Comparison of ENCODE assay signal across 20 mouse cellular contexts in genomic region chr13:30785423-30786040, GRCm38 (mm10). TPM values are rescaled to one million over a fixed set of nuclear protein-coding genes. Genes with fewer than 3 reads are reported as not detected.
DNase-seq lines count a peak whose midpoint lies in the region; ATAC-seq and TF ChIP-seq lines count a peak whose summit lies in the region.
"Had no signal": no experiment of that assay in that cellular context is flagged by ENCODE, and none has a peak within 500 bp of the region (broad histone marks: within the 10 kb centered on the region; RNA-seq: fewer than 3 reads in every experiment).

No protein-coding gene starts in this region.

- H3K9me3 ChIP-seq in intestine, embryonic 14.5 days (ENCODE audit: control insufficient read depth, low read length) = no peaks in the 10 kb centered on the region
- no peaks in the 10 kb centered on the region for H3K9me3 ChIP-seq in intestine, embryonic 16.5 days (ENCODE audit: control insufficient read depth, low read length)
- H3K9me3 ChIP-seq in liver, postnatal 0 days (ENCODE audit: low read length) = no peaks in the 10 kb centered on the region
- H3K9me3 ChIP-seq: G1E; limb, embryonic 10.5 days; midbrain, embryonic 15.5 days; stomach, embryonic 15.5 days had no signal

- no peak overlapping the region for H3K4me3 ChIP-seq in intestine, embryonic 14.5 days (ENCODE audit: low read depth, low read length)
- no peak overlapping the region for H3K4me3 ChIP-seq in intestine, embryonic 16.5 days (ENCODE audit: low read length)
- no peak overlapping the region for H3K4me3 ChIP-seq in liver, postnatal 0 days (ENCODE audit: low read depth, low read length)
- H3K4me3 ChIP-seq: erythroblast, embryonic 14.5 days; limb, embryonic 10.5 days; midbrain, embryonic 15.5 days; stomach, embryonic 15.5 days had no signal

- peak; percentile 33 for DNase-seq in intestine, embryonic 14.5 days (ENCODE audit: low spot score)
- peak; percentile 26 for DNase-seq in lung, postnatal 36 days
- DNase-seq in lung, postnatal 10 days = no peak
- peak; percentile 38 for DNase-seq in yolk sac, embryonic 10.5 days (ENCODE audit: low spot score)
- DNase-seq in liver, postnatal 0 days = no peak
- DNase-seq: adrenal gland, adult 8-10 months; cerebellum, adult 2 months; forebrain, postnatal 0 days had no signal

- TF ChIP-seq CTCF in liver, postnatal 0 days (IDR thresholded peaks at IDR 0.05; ENCODE audit: low read depth) = no peak

- H3K4me2 ChIP-seq in intestine, embryonic 14.5 days (ENCODE audit: low read length) = no peak overlapping the region
- H3K4me2 ChIP-seq in intestine, embryonic 16.5 days (ENCODE audit: low read depth, low read length) = no peak overlapping the region
- no peak overlapping the region for H3K4me2 ChIP-seq in liver, postnatal 0 days (ENCODE audit: low read depth, low read length)
- H3K4me2 ChIP-seq: midbrain, embryonic 15.5 days; stomach, embryonic 15.5 days had no signal

- H3K27me3 ChIP-seq in intestine, embryonic 14.5 days (replicated peaks; ENCODE audit: control insufficient read depth, insufficient read depth, low read length) = no peaks in the 10 kb centered on the region
- no peaks in the 10 kb centered on the region for H3K27me3 ChIP-seq in intestine, embryonic 16.5 days (replicated peaks; ENCODE audit: control insufficient read depth, insufficient read depth, low read length)
- H3K27me3 ChIP-seq in liver, postnatal 0 days (ENCODE audit: insufficient read depth, low read length) = no peaks in the 10 kb centered on the region
- H3K27me3 ChIP-seq: midbrain, embryonic 15.5 days; stomach, embryonic 15.5 days had no signal

- no peak overlapping the region for H3K9ac ChIP-seq in intestine, embryonic 14.5 days (ENCODE audit: low read length)
- H3K9ac ChIP-seq in intestine, embryonic 16.5 days (ENCODE audit: low read depth, low read length) = no peak overlapping the region
- H3K9ac ChIP-seq in liver, postnatal 0 days (replicated peaks) = no peak overlapping the region
- H3K9ac ChIP-seq: forebrain, postnatal 0 days; liver, embryonic 14.5 days; midbrain, embryonic 15.5 days; stomach, embryonic 15.5 days had no signal

- 65% methylated on average over 4 of the region's 4 CpGs for WGBS in intestine, embryonic 14.5 days
- 76% methylated on average over 4 of the region's 4 CpGs for WGBS in intestine, embryonic 16.5 days
- 49% methylated on average over 4 of the region's 4 CpGs for WGBS in liver, postnatal 0 days (ENCODE audit: insufficient replicate concordance)

- ATAC-seq in intestine, embryonic 14.5 days (replicated peaks; ENCODE audit: low FRiP score, low TSS enrichment, low read depth) = no peak
- ATAC-seq in intestine, embryonic 16.5 days = no peak
- 0 out of 2 replicates have a peak, but pooled peaks have one; percentile 1 for ATAC-seq in common myeloid progenitor, adult 5-6 weeks (replicated peaks; ENCODE audit: low read depth, poor library complexity, severe bottlenecking)
- ATAC-seq in erythroid progenitor cell, adult 5-6 weeks (replicated peaks; ENCODE audit: low FRiP score, poor library complexity, severe bottlenecking) = no peak
- no peak for ATAC-seq in liver, postnatal 0 days
- ATAC-seq: midbrain, embryonic 15.5 days had no signal

- H3K4me1 ChIP-seq in intestine, embryonic 14.5 days (replicated peaks; ENCODE audit: control insufficient read depth, insufficient read depth, low read length) = no peaks in the 10 kb centered on the region; the same call in 1 of the 2 replicates
- H3K4me1 ChIP-seq in intestine, embryonic 16.5 days (ENCODE audit: control insufficient read depth, insufficient read depth, low read length) = no peaks in the 10 kb centered on the region
- H3K4me1 ChIP-seq in liver, postnatal 0 days (ENCODE audit: insufficient read depth) = no peaks in the 10 kb centered on the region
- H3K4me1 ChIP-seq: stomach, embryonic 15.5 days had no signal

- no peak overlapping the region for H3K27ac ChIP-seq in intestine, embryonic 14.5 days (ENCODE audit: low read depth)
- no peak overlapping the region for H3K27ac ChIP-seq in intestine, embryonic 16.5 days (ENCODE audit: low read length)
- H3K27ac ChIP-seq in liver, postnatal 0 days (ENCODE audit: low read depth) = no peak overlapping the region
- H3K27ac ChIP-seq: hindbrain, postnatal 0 days; limb, embryonic 10.5 days; liver, embryonic 14.5 days; midbrain, embryonic 15.5 days; stomach, embryonic 15.5 days had no signal

- no peak for TF ChIP-seq EP300 in liver, postnatal 0 days (IDR thresholded peaks at IDR 0.05; ENCODE audit: low read depth)

- H3K36me3 ChIP-seq in intestine, embryonic 14.5 days (ENCODE audit: control insufficient read depth, insufficient read depth, low read length) = no peaks in the 10 kb centered on the region
- no peaks in the 10 kb centered on the region for H3K36me3 ChIP-seq in intestine, embryonic 16.5 days (ENCODE audit: control insufficient read depth, insufficient read depth, low read length)
- H3K36me3 ChIP-seq in liver, postnatal 0 days (replicated peaks; ENCODE audit: insufficient read depth, low read length) = no peaks in the 10 kb centered on the region
- H3K36me3 ChIP-seq: G1E; limb, embryonic 10.5 days; midbrain, embryonic 15.5 days; stomach, embryonic 15.5 days had no signal

RNA-seq across cellular contexts. Expression of gene Irf4, which starts 36.5 kb away (rescaled TPM):
- polyA plus RNA-seq in intestine, embryonic 14.5 days (2014; fragmentation: Nextera tagmentation; extraction: Ambion mirVana) = 0.04 and 0.07 TPM in 2 replicates
- 0.06 and 0.09 TPM in 2 replicates for polyA plus RNA-seq in intestine, embryonic 16.5 days (2015; fragmentation: Nextera tagmentation; extraction: Ambion mirVana)
- 0.50 and 7.2 TPM in 2 replicates for total RNA-seq in common myeloid progenitor, adult 5-6 weeks (2017)
- 8.6 and 11.3 TPM in 2 replicates for total RNA-seq in erythroid progenitor cell, adult 5-6 weeks (2015; ENCODE audit: low replicate concordance)
- 5.1 TPM in 2 replicates for total RNA-seq in erythroid progenitor cell, adult 5-6 weeks (2017; ENCODE audit: low replicate concordance)
- polyA plus RNA-seq in liver, postnatal 0 days (2015; fragmentation: Nextera tagmentation; extraction: Ambion mirVana) = 0.95 and 1.1 TPM in 2 replicates
- total RNA-seq: hindbrain, postnatal 0 days had no signal
- polyA plus RNA-seq: C2C12; embryonic facial prominence, embryonic 11.5 days; erythroblast, embryonic 14.5 days; G1E; limb, embryonic 10.5 days had no signal

Comparison
In these comparisons a context has a peak if more than half of its experiments do, and no peak if none do; other contexts are left out.
1. DNase-seq: peak in intestine, embryonic 14.5 days (single experiment), lung, postnatal 36 days (single experiment) and yolk sac, embryonic 10.5 days (single experiment); none in lung, postnatal 10 days (single experiment) and liver, postnatal 0 days (single experiment).